8 mouse cellular contexts compared by ENCODE assay signal in genomic region chr7:98489131-98489530, GRCm38 (mm10). TPM values are rescaled to one million over a fixed set of nuclear protein-coding genes. Genes with fewer than 3 reads are reported as not detected.
DNase-seq lines count a peak whose midpoint lies in the region; ATAC-seq and TF ChIP-seq lines count a peak whose summit lies in the region.

Lrrc32 (plus strand) TSS chr7:98489283.

- H3K4me1 ChIP-seq in cerebellum, adult 2 months (ENCODE audit: control insufficient read depth, insufficient read depth, low read length): peaks cover 5% of the 10 kb centered on the region; the same call in 1 of the 2 replicates
- peaks cover 28% of the 10 kb centered on the region for H3K4me1 ChIP-seq in E14TG2a.4 (replicated peaks; ENCODE audit: low read depth, low read length)
- no peaks in the 10 kb centered on the region for H3K4me1 ChIP-seq in forebrain, embryonic 14.5 days (ENCODE audit: control insufficient read depth, insufficient read depth, low read length)
- H3K4me1 ChIP-seq in midbrain, postnatal 0 days (ENCODE audit: insufficient read depth, low read length): no peaks in the 10 kb centered on the region

- H3K9ac ChIP-seq in forebrain, embryonic 14.5 days (ENCODE audit: low read length): peak within 1 kb of the TSS; percentile 61
- H3K9ac ChIP-seq in midbrain, postnatal 0 days (replicated peaks; ENCODE audit: low read length, poor library complexity, severe bottlenecking): peak within 1 kb of the TSS; percentile 70

- no peak within 1 kb of the TSS for H3K27ac ChIP-seq in cerebellum, adult 2 months (ENCODE audit: insufficient read depth, low read length)
- no peak within 1 kb of the TSS for H3K27ac ChIP-seq in forebrain, embryonic 14.5 days (ENCODE audit: low read depth, low read length)
- H3K27ac ChIP-seq in midbrain, postnatal 0 days (ENCODE audit: low read depth, low read length): no peak within 1 kb of the TSS

- peak; percentile 11; the same call in 1 of the 2 replicates for ATAC-seq in forebrain, embryonic 14.5 days
- ATAC-seq in inflammation-experienced regulatory T-cells, adult 6 months: no peak
- 0 out of 2 replicates have a peak, but pooled peaks have one; percentile 7 for ATAC-seq in midbrain, postnatal 0 days (ENCODE audit: low FRiP score)
- no peak for ATAC-seq in granulocyte monocyte progenitor cell, adult 5-6 weeks (replicated peaks; ENCODE audit: poor library complexity, severe bottlenecking)

- H3K9me3 ChIP-seq in E14TG2a.4 (ENCODE audit: low read length): peaks cover 5% of the 10 kb centered on the region; the same call in 1 of the 2 replicates
- no peaks in the 10 kb centered on the region for H3K9me3 ChIP-seq in forebrain, embryonic 14.5 days (replicated peaks; ENCODE audit: control insufficient read depth, low read length)
- H3K9me3 ChIP-seq in midbrain, postnatal 0 days (ENCODE audit: low read length): no peaks in the 10 kb centered on the region

- no peaks in the 10 kb centered on the region; the same call in 1 of the 2 replicates for H3K27me3 ChIP-seq in cerebellum, adult 2 months (ENCODE audit: control insufficient read depth, insufficient read depth, low read length)
- H3K27me3 ChIP-seq in E14TG2a.4 (ENCODE audit: insufficient read depth, low read length): peaks cover 75% of the 10 kb centered on the region
- 0 out of 2 replicates have a peak, but pooled peaks cover 5% of the 10 kb centered on the region for H3K27me3 ChIP-seq in forebrain, embryonic 14.5 days (replicated peaks; ENCODE audit: control insufficient read depth, insufficient read depth, low read length)
- no peaks in the 10 kb centered on the region for H3K27me3 ChIP-seq in midbrain, postnatal 0 days (ENCODE audit: insufficient read depth, low read length)

- intact Hi-C loops in gastrocnemius, postnatal 14 days (cut with DNase I; ENCODE audit: low total_unique reads): no loop called here

- DNase-seq in cerebellum, adult 2 months: no peak
- DNase-seq in cerebellum, adult 18-20 months: no peak
- DNase-seq in forebrain, embryonic 14.5 days (ENCODE audit: low spot score): no peak
- DNase-seq in midbrain, postnatal 0 days (ENCODE audit: low spot score): no peak
- DNase-seq in gastrocnemius, postnatal 14 days: no peak

- no peaks in the 10 kb centered on the region for H3K36me3 ChIP-seq in E14TG2a.4 (ENCODE audit: insufficient read depth, low read length)
- H3K36me3 ChIP-seq in forebrain, embryonic 14.5 days (ENCODE audit: control insufficient read depth, insufficient read depth, low read length): no peaks in the 10 kb centered on the region
- H3K36me3 ChIP-seq in midbrain, postnatal 0 days (ENCODE audit: insufficient read depth, low read length): no peaks in the 10 kb centered on the region

- WGBS in cerebellum, adult 2 months: 79% methylated on average over 6 of the region's 6 CpGs
- 42% methylated on average over 6 of the region's 6 CpGs for whole genome bisulfite sequencing in forebrain, embryonic 14.5 days
- WGBS in midbrain, postnatal 0 days: 47% methylated on average over 6 of the region's 6 CpGs

- H3K4me3 ChIP-seq in cerebellum, adult 2 months (replicated peaks; ENCODE audit: insufficient read depth, low read depth, low read length): peak within 1 kb of the TSS; percentile 49
- H3K4me3 ChIP-seq in E14TG2a.4 (replicated peaks; ENCODE audit: low read length): peak within 1 kb of the TSS; percentile 76
- H3K4me3 ChIP-seq in forebrain, embryonic 14.5 days (ENCODE audit: low read depth, low read length): peak within 1 kb of the TSS; percentile 49
- H3K4me3 ChIP-seq in midbrain, postnatal 0 days (ENCODE audit: low read depth, low read length): peak within 1 kb of the TSS; percentile 56

- peak within 1 kb of the TSS; percentile 83 for H3K4me2 ChIP-seq in forebrain, embryonic 14.5 days (ENCODE audit: low read length)
- peak within 1 kb of the TSS; percentile 77 for H3K4me2 ChIP-seq in midbrain, postnatal 0 days (ENCODE audit: low read depth, low read length, poor library complexity, severe bottlenecking)

- TF ChIP-seq POLR2A in cerebellum, adult 2 months (IDR thresholded peaks at IDR 0.05; ENCODE audit: borderline replicate concordance, insufficient read depth, low read length): no peak

- TF ChIP-seq CTCF in cerebellum, adult 2 months (IDR thresholded peaks at IDR 0.05; ENCODE audit: borderline replicate concordance, insufficient read depth, low read depth, low read length): no peak
- no peak for TF ChIP-seq CTCF in E14TG2a.4 (conservative IDR thresholded peaks at IDR 0.05; ENCODE audit: low read length)
- TF ChIP-seq CTCF in midbrain, postnatal 0 days (IDR thresholded peaks at IDR 0.05): no peak

RNA-seq across cellular contexts. Expression of gene Lrrc32, which starts in this region (rescaled TPM):
- 2.2 and 2.5 TPM in 2 replicates for polyA plus RNA-seq in cerebellum, adult 2 months (2012; rRNA removed)
- polyA plus RNA-seq in forebrain, embryonic 14.5 days (2014; fragmentation: Nextera tagmentation; extraction: Ambion mirVana): 2.3 and 3.0 TPM in 2 replicates
- polyA plus RNA-seq in inflammation-experienced regulatory T-cells, adult 6 months (2017; shearing (Covaris generic)): 10 to 100 TPM; 13.6 to 50.0 (median 44.7) TPM
- 7.6 and 9.0 TPM in 2 replicates for total RNA-seq in midbrain, postnatal 0 days (2014; rRNA removed)
- polyA plus RNA-seq in midbrain, postnatal 0 days (2015; fragmentation: Nextera tagmentation; extraction: Ambion mirVana): 5.2 and 6.0 TPM in 2 replicates
- not detected in 2 replicates for total RNA-seq in granulocyte monocyte progenitor cell, adult 5-6 weeks (2014; fragmentation: Nextera tagmentation)
- not detected in 2 replicates for total RNA-seq in granulocyte monocyte progenitor cell, adult 5-6 weeks (2017)
- 1 to 10 TPM; 3.5 to 6.9 TPM for total RNA-seq in gastrocnemius, postnatal 14 days (2021)

Comparison
In these comparisons a context has a peak if more than half of its experiments do, and no peak if none do; other contexts are left out.
1. ATAC-seq: peak in forebrain, embryonic 14.5 days (single experiment) and midbrain, postnatal 0 days (single experiment); none in inflammation-experienced regulatory T-cells, adult 6 months (single experiment) and granulocyte monocyte progenitor cell, adult 5-6 weeks (single experiment).
2. Peak in every context shown above with its lines, with median percentiles within 50 percentile points of each other: H3K4me3 ChIP-seq.